Mouse (Mus musculus): ENCODE results near the gene Clec10a.

DNA sequence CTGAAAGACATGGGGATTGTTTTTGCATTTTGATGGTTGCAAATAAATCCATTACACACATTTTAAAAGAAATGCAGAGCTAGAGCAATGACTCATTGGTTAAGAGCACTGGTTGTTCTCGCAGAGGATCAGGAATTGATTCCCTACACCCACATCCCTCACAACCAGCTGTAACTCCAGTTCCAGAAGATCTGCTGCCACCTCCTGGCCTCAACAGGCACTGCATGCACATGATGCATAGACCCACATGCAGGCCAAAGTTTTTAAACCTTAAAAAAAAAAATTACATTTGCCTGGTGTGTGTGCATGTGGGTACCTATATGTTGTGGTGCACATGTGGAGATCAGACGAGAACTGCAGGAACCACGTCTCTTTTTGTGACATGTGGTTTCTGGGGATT lies 45.9 kb upstream of the Clec10a start:
- TF ChIP-seq POLR2A (IDR thresholded peaks at IDR 0.05; ENCODE audit: control insufficient read depth, low read depth, low read length) (no peak), CTCF (IDR thresholded peaks at IDR 0.05; ENCODE audit: control insufficient read depth, insufficient read depth, insufficient replicate concordance, low read depth, low read length) (peak; percentile 83; the same call in 1 of the 2 replicates)
